Mouse (Mus musculus): ENCODE measurements at regions not wholly inside any gene's neighbourhood (a gene's known extent, or its start where the extent isn't known, plus 50 kb on each side); places are given as distances from the start of the nearest gene placed in this dataset.
A peak's percentile ranks its signal among the peaks of the same experiment; 100 is the strongest.

DNA sequence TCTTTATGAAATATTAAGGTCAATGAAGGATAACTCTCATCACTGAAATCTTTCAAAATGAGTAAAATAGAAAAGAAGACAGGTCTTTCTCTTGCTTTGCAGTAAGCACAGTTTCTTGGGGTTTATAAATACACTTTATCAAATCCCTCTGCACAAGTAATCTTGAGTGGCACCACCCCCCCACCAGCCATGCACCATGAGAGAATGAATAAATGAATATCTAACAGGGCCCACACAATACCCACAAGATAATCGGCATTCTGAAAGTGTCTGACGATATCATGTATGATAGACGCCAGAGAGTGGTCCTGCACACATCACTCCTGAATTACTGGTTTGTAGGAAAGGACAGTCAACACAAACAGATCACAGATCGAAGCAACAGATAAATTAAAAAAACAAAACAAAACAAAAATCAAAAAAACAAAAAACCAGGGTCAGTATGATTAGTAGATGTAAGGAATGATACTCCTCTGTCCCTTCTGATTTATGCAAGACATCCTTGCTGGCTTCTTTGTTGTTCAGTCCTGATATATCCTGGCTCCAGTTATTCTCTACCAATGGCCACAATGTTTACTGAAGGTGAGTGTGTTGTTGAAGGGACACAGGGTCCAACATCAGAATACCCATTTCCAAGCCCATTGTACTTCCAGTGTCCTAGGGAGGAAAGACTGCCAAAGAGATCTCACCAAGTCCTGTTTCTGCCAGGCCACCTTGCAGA lies 92.0 kb upstream of the Cited2 start:
- peak overlapping the region; percentile 82 for H3K27ac ChIP-seq (replicated peaks)
- 28% methylated on average over 4 of the region's 4 CpGs for WGBS
- H3K9me3 ChIP-seq, result no peaks in the 10 kb centered on the region
- no peak overlapping the region for H3K4me2 ChIP-seq (replicated peaks)
- H3K4me1 ChIP-seq, result peaks cover 10% of the 10 kb centered on the region; the same call in 1 of the 2 replicates
- peak; percentile 87 for ATAC-seq (ENCODE audit: low FRiP score, low read depth)
- H3K4me3 ChIP-seq, result no peak overlapping the region
- no peaks in the 10 kb centered on the region for H3K36me3 ChIP-seq
- no peak overlapping the region for H3K9ac ChIP-seq (replicated peaks)
- no peaks in the 10 kb centered on the region for H3K27me3 ChIP-seq

- Histone ChIP-seq H3K4me1 (peaks cover 10% of the 10 kb centered on the region; the same call in 1 of the 2 replicates), H3K4me2 (replicated peaks) (0 out of 2 replicates have a peak overlapping the region, but pooled peaks have one; percentile 22), H3K27me3 (no peaks in the 10 kb centered on the region), H3K9me3 (no peaks in the 10 kb centered on the region), H3K27ac (replicated peaks) (peak overlapping the region; percentile 82), H3K36me3 (no peaks in the 10 kb centered on the region), H3K4me3 (no peak overlapping the region), H3K9ac (replicated peaks) (no peak overlapping the region)
- peak; percentile 59 for ATAC-seq (ENCODE audit: low FRiP score, low read depth)
- 34% methylated on average over 5 of the region's 5 CpGs for WGBS
These were observed 91.2 kb upstream of the Cited2 start for GRCm38 (mm10) chr10:17631817-17632216.

- H3K9me3 ChIP-seq, result no peaks in the 10 kb centered on the region
- H3K4me1 ChIP-seq, result peaks cover 10% of the 10 kb centered on the region; the same call in 1 of the 2 replicates
- H3K9ac ChIP-seq (replicated peaks), result no peak overlapping the region
- no peaks in the 10 kb centered on the region for H3K27me3 ChIP-seq
- H3K27ac ChIP-seq (replicated peaks), result no peak overlapping the region
- H3K4me3 ChIP-seq, result no peak overlapping the region
- no peak overlapping the region for H3K4me2 ChIP-seq (replicated peaks)
- no peaks in the 10 kb centered on the region for H3K36me3 ChIP-seq
- 86% methylated on average over 12 of the region's 12 CpGs for WGBS
- ATAC-seq (ENCODE audit: low FRiP score, low read depth), result no peak
These were observed 89.9 kb upstream of the Cited2 start for GRCm38 (mm10) chr10:17632959-17633674.

DNA sequence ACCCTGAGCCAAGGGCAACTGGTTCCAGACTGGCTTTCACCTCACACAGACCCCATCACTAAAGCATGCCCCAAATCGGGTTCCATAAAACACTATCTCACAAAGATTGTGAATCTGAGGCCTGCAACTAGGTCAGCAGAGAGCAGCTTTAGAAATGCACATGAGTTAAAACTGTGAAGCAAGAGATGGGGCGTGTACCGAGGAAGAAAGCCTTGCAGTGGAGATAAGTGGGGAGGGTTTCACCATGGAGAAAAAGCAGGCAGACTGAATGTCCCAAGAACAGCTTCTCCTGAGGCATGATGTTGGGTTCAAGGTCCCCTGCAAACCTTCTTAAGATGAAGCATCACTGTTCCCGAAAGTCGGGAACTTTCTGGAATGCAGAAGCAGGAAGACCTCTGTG lies 77.7 kb upstream of the Cited2 start:
- H3K4me3 ChIP-seq, result no peak overlapping the region
- no peaks in the 10 kb centered on the region for H3K9me3 ChIP-seq
- WGBS, result 91% methylated on average over 5 of the region's 5 CpGs
- no peak for ATAC-seq (ENCODE audit: low FRiP score, low read depth)
- no peak overlapping the region for H3K9ac ChIP-seq (replicated peaks)
- no peaks in the 10 kb centered on the region for H3K36me3 ChIP-seq
- H3K27me3 ChIP-seq, result no peaks in the 10 kb centered on the region
- no peak overlapping the region for H3K27ac ChIP-seq (replicated peaks)
- H3K4me2 ChIP-seq (replicated peaks), result no peak overlapping the region
- no peaks in the 10 kb centered on the region for H3K4me1 ChIP-seq

DNA sequence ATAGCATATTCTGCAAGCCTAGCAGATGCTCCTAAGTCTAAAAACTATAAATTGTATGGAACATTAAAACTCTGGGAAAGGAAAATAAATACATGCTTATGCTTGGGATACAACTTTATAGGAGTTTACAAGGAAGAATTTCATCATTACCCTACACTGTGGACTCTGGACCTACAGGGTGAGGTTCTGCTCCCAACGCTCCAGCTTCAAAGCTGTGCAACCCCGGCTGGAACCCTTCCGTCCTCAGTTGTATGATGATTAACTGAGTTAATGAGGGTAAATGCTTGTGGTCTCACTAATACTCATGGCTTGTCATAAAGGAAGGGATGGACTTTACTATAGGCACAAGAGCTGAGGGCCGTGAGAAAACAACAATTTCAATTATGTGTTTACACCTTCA lies 76.6 kb upstream of the Cited2 start:
- WGBS, result 94% methylated on average over 4 of the region's 4 CpGs

DNA sequence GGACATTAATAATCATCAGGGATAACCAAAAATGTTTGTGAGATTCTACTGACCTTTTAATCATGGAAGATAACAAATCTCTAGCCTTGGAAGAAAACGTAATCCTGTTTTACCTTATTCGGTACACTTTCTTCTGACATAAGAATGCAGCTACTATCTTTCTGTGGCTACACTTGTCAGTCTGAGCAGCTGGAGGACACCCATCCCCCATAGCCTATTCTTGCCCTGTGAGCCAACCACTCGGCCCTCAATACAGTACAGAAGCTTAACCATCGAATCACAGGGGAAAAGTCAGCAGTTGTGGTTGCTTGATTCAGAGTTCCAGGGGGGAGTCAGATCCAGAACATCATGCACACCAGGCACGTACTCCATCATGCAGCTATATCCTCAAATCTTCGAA lies 74.9 kb upstream of the Cited2 start:
- H3K9ac ChIP-seq (replicated peaks), result no peak overlapping the region
- no peaks in the 10 kb centered on the region for H3K27me3 ChIP-seq
- WGBS, result 69% methylated on average over 6 of the region's 6 CpGs
- no peak overlapping the region for H3K4me2 ChIP-seq (replicated peaks)
- no peak overlapping the region for H3K4me3 ChIP-seq
- no peak for ATAC-seq (ENCODE audit: low FRiP score, low read depth)
- H3K27ac ChIP-seq (replicated peaks), result no peak overlapping the region
- H3K4me1 ChIP-seq, result peaks cover 7% of the 10 kb centered on the region
- no peaks in the 10 kb centered on the region for H3K36me3 ChIP-seq
- H3K9me3 ChIP-seq, result no peaks in the 10 kb centered on the region

More for the DNA sequence above, 76.6 kb upstream of the Cited2 start:
- H3K27me3 ChIP-seq, result no peaks in the 10 kb centered on the region
- no peak for ATAC-seq (ENCODE audit: low FRiP score, low read depth)
- no peak overlapping the region for H3K9ac ChIP-seq (replicated peaks)
- no peak overlapping the region for H3K27ac ChIP-seq (replicated peaks)
- no peaks in the 10 kb centered on the region for H3K36me3 ChIP-seq
- H3K4me3 ChIP-seq, result no peak overlapping the region
- H3K9me3 ChIP-seq, result no peaks in the 10 kb centered on the region
- no peaks in the 10 kb centered on the region for H3K4me1 ChIP-seq
- no peak overlapping the region for H3K4me2 ChIP-seq (replicated peaks)

- no peak for ATAC-seq (ENCODE audit: low FRiP score, low read depth)
- H3K4me3 ChIP-seq, result no peak overlapping the region
- 89% methylated on average over 6 of the region's 6 CpGs for WGBS
- no peak overlapping the region for H3K4me2 ChIP-seq (replicated peaks)
- no peak overlapping the region for H3K27ac ChIP-seq (replicated peaks)
- H3K27me3 ChIP-seq, result no peaks in the 10 kb centered on the region
- peaks cover 17% of the 10 kb centered on the region for H3K4me1 ChIP-seq
- H3K9ac ChIP-seq (replicated peaks), result no peak overlapping the region
- no peaks in the 10 kb centered on the region for H3K36me3 ChIP-seq
- H3K9me3 ChIP-seq, result no peaks in the 10 kb centered on the region
These were observed 71.8 kb upstream of the Cited2 start for GRCm38 (mm10) chr10:17650997-17651750.

DNA sequence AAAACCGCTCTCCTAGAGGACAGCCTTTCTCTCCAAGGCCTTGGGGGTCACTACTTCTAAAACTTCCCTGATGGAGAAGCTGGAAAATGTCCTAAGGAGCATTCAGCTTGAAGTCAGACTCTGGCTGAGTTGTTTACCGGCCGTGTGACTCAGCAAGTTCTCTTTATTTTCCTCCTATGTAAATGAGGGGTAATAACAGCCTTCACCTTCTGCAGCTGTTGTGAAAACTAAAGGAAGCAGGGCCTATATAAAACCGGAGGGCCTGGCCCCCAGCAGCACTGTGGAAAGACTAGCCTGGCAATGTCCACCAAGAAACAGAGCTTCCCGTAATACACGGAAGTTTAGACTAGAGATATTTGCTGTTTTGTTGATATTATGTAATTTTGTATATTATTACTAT lies 69.7 kb upstream of the Cited2 start:
- Histone ChIP-seq H3K36me3 (no peaks in the 10 kb centered on the region), H3K4me2 (replicated peaks) (no peak overlapping the region), H3K4me3 (no peak overlapping the region), H3K27me3 (no peaks in the 10 kb centered on the region), H3K9ac (replicated peaks) (no peak overlapping the region), H3K4me1 (peaks cover 22% of the 10 kb centered on the region), H3K9me3 (no peaks in the 10 kb centered on the region), H3K27ac (replicated peaks) (no peak overlapping the region)
- WGBS, result 43% methylated on average over 6 of the region's 6 CpGs
- peak; percentile 47; the same call in 1 of the 2 replicates for ATAC-seq (ENCODE audit: low FRiP score, low read depth)

- H3K4me2 ChIP-seq (replicated peaks), result no peak overlapping the region
- no peaks in the 10 kb centered on the region for H3K36me3 ChIP-seq
- H3K4me3 ChIP-seq, result no peak overlapping the region
- no peak overlapping the region for H3K27ac ChIP-seq (replicated peaks)
- H3K9me3 ChIP-seq, result no peaks in the 10 kb centered on the region
- H3K27me3 ChIP-seq, result no peaks in the 10 kb centered on the region
- no peak for ATAC-seq (ENCODE audit: low FRiP score, low read depth)
- peaks cover 22% of the 10 kb centered on the region for H3K4me1 ChIP-seq
- no peak overlapping the region for H3K9ac ChIP-seq (replicated peaks)
- 76% methylated on average over 9 of the region's 9 CpGs for WGBS
These were observed 69.2 kb upstream of the Cited2 start for GRCm38 (mm10) chr10:17653785-17654184.

DNA sequence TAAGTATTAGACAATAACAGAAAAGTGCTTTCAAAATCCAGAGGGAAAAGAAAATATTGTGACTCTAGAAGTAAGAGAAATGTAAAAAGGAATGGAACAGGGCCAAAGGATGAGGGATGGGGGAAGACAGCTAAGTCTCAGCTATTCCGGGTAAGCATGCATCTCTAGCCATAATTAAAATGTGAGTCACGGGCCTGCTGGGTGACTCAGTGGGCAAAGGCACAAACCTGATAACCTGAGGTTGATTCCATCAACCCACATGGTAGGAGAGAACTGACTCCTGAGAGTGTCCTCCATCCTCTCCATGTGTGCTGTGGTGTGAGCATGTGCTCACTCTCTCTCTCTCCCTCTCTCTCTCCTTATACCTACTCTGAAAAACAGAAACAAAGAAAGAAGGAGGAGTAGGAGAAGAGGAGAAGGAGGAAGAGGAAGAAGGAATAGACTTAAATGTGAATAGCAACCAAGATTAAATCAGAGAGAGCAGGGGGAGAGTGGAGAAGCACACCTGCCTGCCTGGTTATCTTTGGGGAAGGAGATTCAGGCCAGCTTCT lies 68.6 kb upstream of the Cited2 start:
- ATAC-seq (ENCODE audit: low FRiP score, low read depth), result no peak
- no peak overlapping the region for H3K9ac ChIP-seq (replicated peaks)
- 75% methylated on average over 2 of the region's 2 CpGs for WGBS
- H3K36me3 ChIP-seq, result no peaks in the 10 kb centered on the region
- H3K9me3 ChIP-seq, result no peaks in the 10 kb centered on the region
- peaks cover 22% of the 10 kb centered on the region for H3K4me1 ChIP-seq
- H3K4me3 ChIP-seq, result no peak overlapping the region
- H3K27ac ChIP-seq (replicated peaks), result no peak overlapping the region
- H3K27me3 ChIP-seq, result no peaks in the 10 kb centered on the region
- no peak overlapping the region for H3K4me2 ChIP-seq (replicated peaks)

DNA sequence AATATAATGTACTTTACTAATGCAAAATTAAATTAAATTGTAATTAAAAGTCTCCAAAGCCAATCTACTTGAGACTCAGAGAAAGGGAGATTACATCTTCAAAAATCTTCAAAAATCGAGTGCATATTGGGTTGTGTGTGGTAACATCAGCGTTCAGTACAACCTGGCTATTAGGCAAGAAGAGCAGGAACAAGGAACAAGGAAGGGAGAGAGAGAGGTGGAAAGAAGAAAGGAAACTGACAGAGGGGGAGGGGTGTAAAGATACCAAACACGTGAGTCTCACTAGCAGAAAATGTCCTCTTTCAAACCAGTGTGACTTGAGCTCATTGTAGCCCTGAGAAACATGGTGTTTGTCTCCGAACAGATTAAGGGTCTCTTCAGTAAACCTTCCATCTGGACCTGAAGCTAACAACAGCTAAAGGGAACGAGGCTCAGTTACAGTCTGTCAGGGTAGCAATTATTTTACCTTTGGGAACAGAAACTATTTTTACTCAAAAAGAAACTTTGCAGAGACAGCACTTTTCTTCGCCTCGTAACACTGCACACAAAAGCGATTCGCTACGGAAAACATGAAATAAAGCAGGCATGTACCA lies 67.5 kb upstream of the Cited2 start:
- ATAC-seq (ENCODE audit: low FRiP score, low read depth), result peak; percentile 27; the same call in 1 of the 2 replicates
- H3K9ac ChIP-seq (replicated peaks), result no peak overlapping the region
- 72% methylated on average over 10 of the region's 10 CpGs for WGBS

More for the DNA sequence above, 67.5 kb upstream of the Cited2 start:
- H3K4me1 ChIP-seq, result peaks cover 22% of the 10 kb centered on the region
- no peak overlapping the region for H3K4me3 ChIP-seq
- no peaks in the 10 kb centered on the region for H3K27me3 ChIP-seq
- H3K36me3 ChIP-seq, result no peaks in the 10 kb centered on the region
- H3K27ac ChIP-seq (replicated peaks), result no peak overlapping the region
- no peak overlapping the region for H3K4me2 ChIP-seq (replicated peaks)
- H3K9me3 ChIP-seq, result no peaks in the 10 kb centered on the region
